Comparison of ENCODE assay signal across 8 mouse cellular contexts in genomic region chr7:141918407-141918806, GRCm38 (mm10). TPM values are rescaled to one million over a fixed set of nuclear protein-coding genes. Genes with fewer than 3 reads are reported as not detected.
DNase-seq lines count a peak whose midpoint lies in the region; ATAC-seq and TF ChIP-seq lines count a peak whose summit lies in the region.

Tollip (minus strand) TSS chr7:141918507.

- no peak for ATAC-seq in forebrain, embryonic 13.5 days
- ATAC-seq in liver, embryonic 11.5 days (replicated peaks; ENCODE audit: low FRiP score): no peak
- ATAC-seq in stomach, embryonic 16.5 days (ENCODE audit: insufficient read depth, low FRiP score): no peak

- no peaks in the 10 kb centered on the region for H3K4me1 ChIP-seq in ES-Bruce4 (ENCODE audit: control insufficient read depth, insufficient read depth, low read length)
- H3K4me1 ChIP-seq in forebrain, embryonic 13.5 days: no peaks in the 10 kb centered on the region
- peaks cover under 1% of the 10 kb centered on the region for H3K4me1 ChIP-seq in hindbrain, embryonic 10.5 days (replicated peaks)
- H3K4me1 ChIP-seq in liver, embryonic 11.5 days (replicated peaks; ENCODE audit: control insufficient read depth, insufficient read depth, low read length): no peaks in the 10 kb centered on the region
- no peaks in the 10 kb centered on the region for H3K4me1 ChIP-seq in stomach, embryonic 16.5 days (ENCODE audit: control insufficient read depth, insufficient read depth, low read length)

- H3K79me3 ChIP-seq in C2C12 (ENCODE audit: low read depth): no peaks in the 10 kb centered on the region

- H3K27me3 ChIP-seq in C2C12 (ENCODE audit: control insufficient read depth, insufficient read depth, insufficient read length) (peaks cover 10% of the 10 kb centered on the region), ES-Bruce4 (ENCODE audit: control insufficient read depth, insufficient read depth, low read length, poor library complexity, severe bottlenecking) (no peaks in the 10 kb centered on the region)
- H3K27me3 ChIP-seq in forebrain, embryonic 13.5 days: no peaks in the 10 kb centered on the region
- H3K27me3 ChIP-seq in hindbrain, embryonic 10.5 days (ENCODE audit: insufficient read depth, poor library complexity, severe bottlenecking): no peaks in the 10 kb centered on the region
- H3K27me3 ChIP-seq in liver, embryonic 11.5 days (replicated peaks; ENCODE audit: control insufficient read depth, insufficient read depth, low read length): 0 out of 2 replicates have a peak, but pooled peaks cover 2% of the 10 kb centered on the region
- 0 out of 2 replicates have a peak, but pooled peaks cover under 1% of the 10 kb centered on the region for H3K27me3 ChIP-seq in stomach, embryonic 16.5 days (ENCODE audit: control insufficient read depth, insufficient read depth, low read length)

- no peak for TF ChIP-seq POLR2A in ES-Bruce4 (IDR thresholded peaks at IDR 0.05; ENCODE audit: insufficient read depth, low read length)

- H3K4me2 ChIP-seq in forebrain, embryonic 13.5 days: no peak within 1 kb of the TSS
- H3K4me2 ChIP-seq in liver, embryonic 11.5 days: no peak within 1 kb of the TSS
- no peak within 1 kb of the TSS for H3K4me2 ChIP-seq in stomach, embryonic 16.5 days (ENCODE audit: low read depth, low read length)

- H3ac ChIP-seq in C2C12 (ENCODE audit: control insufficient read depth, insufficient read length, low read depth): no peak within 1 kb of the TSS

- WGBS in forebrain, embryonic 13.5 days: 94% methylated on average over 2 of the region's 2 CpGs
- 92% methylated on average over 2 of the region's 2 CpGs for WGBS in hindbrain, embryonic 10.5 days
- WGBS in liver, embryonic 11.5 days: 70% methylated on average over 2 of the region's 2 CpGs
- 86% methylated on average over 2 of the region's 2 CpGs for WGBS in stomach, embryonic 16.5 days

- TF ChIP-seq EP300 in ES-Bruce4 (IDR thresholded peaks at IDR 0.05; ENCODE audit: insufficient read depth, low read depth, low read length): no peak

- H3K9ac ChIP-seq in ES-Bruce4 (ENCODE audit: low read depth, poor library complexity, severe bottlenecking): no peak within 1 kb of the TSS
- no peak within 1 kb of the TSS for H3K9ac ChIP-seq in forebrain, embryonic 13.5 days
- no peak within 1 kb of the TSS for H3K9ac ChIP-seq in liver, embryonic 11.5 days (ENCODE audit: low read depth, low read length)
- no peak within 1 kb of the TSS for H3K9ac ChIP-seq in stomach, embryonic 16.5 days (ENCODE audit: low read length)

- H3K4me3 ChIP-seq in C2C12 (ENCODE audit: insufficient read depth, poor library complexity, severe bottlenecking): no peak within 1 kb of the TSS
- no peak within 1 kb of the TSS for H3K4me3 ChIP-seq in ES-Bruce4 (ENCODE audit: low read depth, low read length)
- H3K4me3 ChIP-seq in forebrain, embryonic 13.5 days: no peak within 1 kb of the TSS
- H3K4me3 ChIP-seq in hindbrain, embryonic 10.5 days: no peak within 1 kb of the TSS
- no peak within 1 kb of the TSS for H3K4me3 ChIP-seq in liver, embryonic 11.5 days (ENCODE audit: low read depth, low read length)
- no peak within 1 kb of the TSS for H3K4me3 ChIP-seq in stomach, embryonic 16.5 days (replicated peaks; ENCODE audit: low read length)

- no peak within 1 kb of the TSS for H3K27ac ChIP-seq in ES-Bruce4 (ENCODE audit: insufficient read depth, low read length)
- no peak within 1 kb of the TSS for H3K27ac ChIP-seq in forebrain, embryonic 13.5 days
- H3K27ac ChIP-seq in hindbrain, embryonic 10.5 days: no peak within 1 kb of the TSS
- no peak within 1 kb of the TSS for H3K27ac ChIP-seq in liver, embryonic 11.5 days (ENCODE audit: low read depth, low read length)
- no peak within 1 kb of the TSS for H3K27ac ChIP-seq in stomach, embryonic 16.5 days (ENCODE audit: low read length)

- no peaks in the 10 kb centered on the region for H3K9me3 ChIP-seq in ES-Bruce4 (replicated peaks; ENCODE audit: control insufficient read depth, insufficient read depth, low read length, poor library complexity, severe bottlenecking)
- H3K9me3 ChIP-seq in forebrain, embryonic 13.5 days (replicated peaks): no peaks in the 10 kb centered on the region
- H3K9me3 ChIP-seq in hindbrain, embryonic 10.5 days: no peaks in the 10 kb centered on the region
- no peaks in the 10 kb centered on the region for H3K9me3 ChIP-seq in liver, embryonic 11.5 days (ENCODE audit: control insufficient read depth, low read length)
- no peaks in the 10 kb centered on the region for H3K9me3 ChIP-seq in stomach, embryonic 16.5 days (replicated peaks; ENCODE audit: control insufficient read depth, low read length)

- no peak for DNase-seq in hindbrain, embryonic 10.5 days (ENCODE audit: low spot score)
- DNase-seq in liver, embryonic 11.5 days (ENCODE audit: low spot score): no peak
- DNase-seq in right cerebral cortex, postnatal 10 days (ENCODE audit: low spot score in 2 of 2): no peak
- no peak for DNase-seq in yolk sac, embryonic 10.5 days (ENCODE audit: low spot score)

- TF ChIP-seq CTCF in C2C12 (IDR thresholded peaks at IDR 0.05; ENCODE audit: control insufficient read depth, insufficient read depth, insufficient read length) (no peak), ES-Bruce4 (IDR thresholded peaks at IDR 0.05; ENCODE audit: low read depth, low read length) (no peak)

- no peaks in the 10 kb centered on the region for H3K79me2 ChIP-seq in C2C12 (ENCODE audit: control insufficient read depth, insufficient read depth)

- H3K36me3 ChIP-seq in C2C12 (ENCODE audit: control insufficient read depth, insufficient read depth) (no peaks in the 10 kb centered on the region), ES-Bruce4 (ENCODE audit: control insufficient read depth, insufficient read depth, low read length, poor library complexity, severe bottlenecking) (no peaks in the 10 kb centered on the region)
- H3K36me3 ChIP-seq in forebrain, embryonic 13.5 days (ENCODE audit: poor library complexity, severe bottlenecking): no peaks in the 10 kb centered on the region
- no peaks in the 10 kb centered on the region for H3K36me3 ChIP-seq in hindbrain, embryonic 10.5 days
- no peaks in the 10 kb centered on the region for H3K36me3 ChIP-seq in liver, embryonic 11.5 days (ENCODE audit: control insufficient read depth, insufficient read depth, low read length)
- H3K36me3 ChIP-seq in stomach, embryonic 16.5 days (ENCODE audit: control insufficient read depth, insufficient read depth, low read length): no peaks in the 10 kb centered on the region

TF ChIP-seq in C2C12, 6 proteins besides CTCF, POLR2A, EP300 and RAD21:
- TF ChIP-seq MAX (IDR thresholded peaks at IDR 0.05) (no peak), USF1 (IDR thresholded peaks at IDR 0.05; ENCODE audit: low read depth) (no peak), MYOG (IDR thresholded peaks at IDR 0.05; ENCODE audit: control insufficient read depth, extremely low read depth, insufficient read length) (no peak), MYOD1 (IDR thresholded peaks at IDR 0.05; ENCODE audit: control insufficient read depth, insufficient read length, low read depth) (no peak), CEBPB (IDR thresholded peaks at IDR 0.05; ENCODE audit: low read depth) (no peak), FOSL1 (IDR thresholded peaks at IDR 0.05; ENCODE audit: insufficient read depth, low read length, poor library complexity, severe bottlenecking) (no peak)

RNA-seq across cellular contexts. Expression of gene Tollip, which starts in this region (rescaled TPM):
- polyA plus RNA-seq in C2C12 (2012; fragmentation: generic; extraction: Trizol): 29.5 TPM
- 44.9 and 47.1 TPM in 2 replicates for polyA plus RNA-seq in ES-Bruce4 (2011; ENCODE audit: insufficient read depth, insufficient read length, low read depth, missing spikeins)
- 66.4 and 75.2 TPM in 2 replicates for polyA plus RNA-seq in forebrain, embryonic 13.5 days (2015; fragmentation: Nextera tagmentation; extraction: Ambion mirVana)
- polyA plus RNA-seq in hindbrain, embryonic 10.5 days (2016; fragmentation: Nextera tagmentation; extraction: Ambion mirVana): 60.3 and 69.0 TPM in 2 replicates
- 37.7 and 41.9 TPM in 2 replicates for polyA plus RNA-seq in liver, embryonic 11.5 days (2014; fragmentation: Nextera tagmentation; extraction: Ambion mirVana)
- polyA plus RNA-seq in stomach, embryonic 16.5 days (2015; fragmentation: Nextera tagmentation; extraction: Ambion mirVana): 52.0 and 62.6 TPM in 2 replicates
